Mouse (Mus musculus): ENCODE results near the gene Sh3d21.

- TF ChIP-seq CTCF (IDR thresholded peaks at IDR 0.05; ENCODE audit: borderline replicate concordance, insufficient read depth, low read length), result no peak
- TF ChIP-seq POLR2A (IDR thresholded peaks at IDR 0.05; ENCODE audit: low read depth, low read length), result no peak
These were observed 47.9 kb downstream of the Sh3d21 start for GRCm38 (mm10) chr4:126115411-126115810.
